Mouse (Mus musculus): ENCODE results near the gene Ppp1r9a.

DNA sequence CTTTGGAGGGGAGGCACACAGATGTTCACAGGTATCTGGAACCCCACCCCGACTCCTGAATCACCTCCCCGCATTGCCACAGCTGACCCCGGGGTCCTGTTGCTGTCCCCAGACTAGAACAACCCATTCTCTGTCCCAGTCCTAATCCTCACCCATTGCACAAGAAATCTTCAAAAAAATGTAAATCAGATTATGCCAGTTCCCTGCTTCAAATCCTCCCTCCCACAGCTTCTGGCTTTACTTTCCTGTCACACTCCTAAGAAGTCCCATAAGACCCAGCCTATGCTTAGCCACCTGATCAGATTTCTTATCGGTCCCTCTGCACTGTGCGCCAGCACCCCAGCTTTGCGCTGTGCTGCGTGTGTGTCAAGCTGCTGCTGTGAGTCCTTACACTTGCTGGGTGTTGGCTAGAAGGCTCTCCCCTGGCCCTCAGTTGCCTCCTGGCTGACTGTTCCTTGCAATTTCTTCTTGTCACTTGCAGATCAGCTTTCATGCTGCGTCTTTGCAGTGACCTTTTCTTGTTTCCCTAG lies 296.7 kb downstream of the Ppp1r9a start:
- no peak for TF ChIP-seq POLR2A (IDR thresholded peaks at IDR 0.05; ENCODE audit: insufficient read depth, low read length)
- no peak for TF ChIP-seq CTCF (IDR thresholded peaks at IDR 0.05; ENCODE audit: low read depth, low read length)

Measured in ES-Bruce4 (cell line).